Mouse (Mus musculus) stomach, postnatal 0 days (tissue): Measurements from ENCODE around the gene Etv3. TPM values are rescaled to one million over a fixed set of nuclear protein-coding genes. Genes with fewer than 3 reads are reported as not detected.

Source experiments
- ATAC-seq: fragments of 200-750 bp; cut with Nextera tagmentation; 2 replicates; pipeline ENCODE4 v1.8.0; 2017; ENCODE audit not compliant: low FRiP score, low TSS enrichment
- DNase-seq: peaks from one replicate; pipeline ENCODE4 v3.0.0-alpha.2; 2016; ENCODE audit warnings: low spot score
- H3K27ac ChIP-seq: fragments of 300-500 bp; sonication (generic); replicated peaks from 2 replicates; pipeline ENCODE4 v1.5.1; 2014; ENCODE audit warnings: mild to moderate bottlenecking, control low read depth
- H3K27me3 ChIP-seq: fragments of 300-500 bp; sonication (generic); 2 replicates; pipeline ENCODE4 v1.6.1; 2014; ENCODE audit warnings: low read length; ENCODE audit not compliant: control insufficient read depth, insufficient read depth
- H3K36me3 ChIP-seq: fragments of 300-500 bp; sonication (generic); 2 replicates; pipeline ENCODE4 v1.6.1; 2014; ENCODE audit warnings: low read length, mixed read lengths; ENCODE audit not compliant: control insufficient read depth, insufficient read depth
- H3K4me1 ChIP-seq: fragments of 300-500 bp; sonication (generic); replicated peaks from 2 replicates; pipeline ENCODE4 v1.6.1; 2014; ENCODE audit warnings: antibody characterized with exemption; ENCODE audit not compliant: control insufficient read depth, insufficient read depth
- H3K4me2 ChIP-seq: fragments of 300-500 bp; sonication (generic); replicated peaks from 2 replicates; pipeline ENCODE4 v1.6.1; 2014; ENCODE audit warnings: low read depth, mild to moderate bottlenecking, control low read depth, moderate library complexity
- H3K4me3 ChIP-seq: fragments of 300-500 bp; sonication (generic); 2 replicates; pipeline ENCODE4 v1.5.1; 2014; ENCODE audit warnings: low read depth, low read length, control low read depth
- H3K9ac ChIP-seq: fragments of 300-500 bp; sonication (generic); 2 replicates; pipeline ENCODE4 v1.6.1; 2014; ENCODE audit warnings: mild to moderate bottlenecking, low read length, control low read depth, mixed read lengths
- H3K9me3 ChIP-seq: fragments of 300-500 bp; sonication (generic); 2 replicates; pipeline ENCODE4 v1.6.1; 2016; ENCODE audit warnings: low read length; ENCODE audit not compliant: control insufficient read depth
- CTCF ChIP-seq: IDR thresholded peaks from 2 replicates; pipeline ENCODE4 v1.5.1; 2016; ENCODE audit warnings: antibody characterized with exemption, low read depth, mild to moderate bottlenecking, moderate library complexity
- EP300 ChIP-seq: optimal IDR thresholded peaks from 2 replicates; pipeline ENCODE3; 2016; ENCODE audit warnings: antibody characterized with exemption
- WGBS: fragments of 180-500 bp; shearing (Covaris S2); extraction: QIAGEN DNeasy Blood & Tissue Kit; methylation state at CpG from one replicate; pipeline ENCODE4 v1.1.7; 2014; 5-methylcytosine and 5-hydroxymethylcytosine counted together
- polyA plus RNA-seq: library from polyadenylated mRNA; unstranded; fragments of >200 nt; fragmentation: Nextera tagmentation; extraction: Ambion mirVana; gene quantifications from 2 replicates; pipeline ENCODE4 v1.2.1, GENCODE M21; 2015

The Etv3 gene
- polyA plus RNA-seq, 1 experiment from 2014 or later = 11.8 TPM

DNA sequence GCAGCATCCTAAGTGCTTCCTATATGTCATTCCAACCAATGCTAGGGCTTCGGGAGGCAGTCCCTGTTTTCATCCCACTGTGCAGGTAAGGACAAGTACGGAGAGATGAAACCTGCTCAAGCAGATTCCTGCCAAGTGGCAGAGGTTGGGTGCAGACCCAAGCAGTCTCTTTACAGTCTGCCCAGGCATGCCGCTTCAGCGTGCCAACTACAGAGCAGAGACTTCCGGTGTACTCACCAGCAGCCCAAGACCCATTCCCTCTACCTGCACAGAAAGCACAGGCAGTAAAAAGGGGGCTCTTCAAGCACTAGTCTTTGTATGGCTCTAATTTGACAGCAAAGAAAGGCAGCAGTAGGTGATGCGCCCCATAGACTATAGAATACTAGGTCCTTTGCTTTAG, 40.4 kb downstream of the Etv3 start:
- no peak overlapping the region for H3K9ac ChIP-seq
- ATAC-seq (peak; percentile 24), DNase-seq (no peak)
- H3K4me1 ChIP-seq = no peaks in the 10 kb centered on the region
- peak overlapping the region; percentile 89 for H3K27ac ChIP-seq
- H3K4me2 ChIP-seq = peak overlapping the region; percentile 25
- TF ChIP-seq CTCF (no peak), EP300 (no peak)
- no peaks in the 10 kb centered on the region for H3K27me3 ChIP-seq
- H3K36me3 ChIP-seq = no peaks in the 10 kb centered on the region
- WGBS = 64% methylated on average over 6 of the region's 6 CpGs
- no peaks in the 10 kb centered on the region for H3K9me3 ChIP-seq
- H3K4me3 ChIP-seq = no peak overlapping the region

DNA sequence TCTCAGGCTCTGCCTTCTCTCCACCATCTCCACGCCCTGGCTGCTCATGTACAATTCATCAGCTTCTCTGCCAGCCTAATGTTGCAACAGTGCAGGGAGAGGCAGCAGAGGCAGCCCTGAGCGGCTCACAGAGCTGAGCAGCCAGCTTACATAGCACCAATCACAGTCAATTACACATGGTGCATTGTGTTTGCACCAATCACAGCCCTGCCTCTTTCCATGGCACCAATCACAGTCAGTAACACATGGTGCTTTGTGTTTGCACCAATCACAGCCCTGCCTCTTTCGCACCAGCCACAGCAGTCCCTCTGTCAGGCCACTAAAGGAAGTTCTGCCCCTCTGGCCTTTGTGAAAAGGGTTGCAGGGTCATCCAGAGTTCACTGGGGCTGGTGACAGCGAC, 40.9 kb downstream of the Etv3 start:
- DNase-seq (peak; percentile 75), ATAC-seq (peak; percentile 99)
- WGBS = under 1% methylated on average over 4 of the region's 4 CpGs
- Histone ChIP-seq H3K27ac (peak overlapping the region; percentile 89), H3K9ac (no peak overlapping the region), H3K4me3 (no peak overlapping the region), H3K36me3 (no peaks in the 10 kb centered on the region), H3K4me1 (no peaks in the 10 kb centered on the region), H3K27me3 (no peaks in the 10 kb centered on the region), H3K4me2 (peak overlapping the region; percentile 25), H3K9me3 (no peaks in the 10 kb centered on the region)
- TF ChIP-seq EP300 (no peak), CTCF (peak; percentile 18; the same call in 1 of the 2 replicates)

DNA sequence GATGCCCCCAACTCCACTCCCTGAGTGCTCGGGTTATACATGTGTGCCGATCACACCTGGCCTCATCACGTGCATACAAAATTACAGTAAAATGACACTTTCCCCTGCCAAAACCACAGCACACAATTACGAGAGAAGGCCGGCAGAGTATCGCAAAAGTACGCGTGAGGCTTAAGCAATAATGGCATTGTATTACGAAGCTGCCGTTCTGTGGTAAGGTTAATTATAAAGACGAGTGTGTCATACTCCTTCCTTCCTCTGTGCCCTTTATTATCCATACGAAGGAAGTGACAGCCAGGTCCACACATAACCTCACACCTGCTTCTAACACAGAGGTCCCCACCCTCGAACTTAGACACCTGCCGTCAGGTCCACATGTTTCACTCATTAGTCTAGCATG, 42.3 kb downstream of the Etv3 start:
- ATAC-seq (no peak), DNase-seq (no peak)
- no peak overlapping the region for H3K27ac ChIP-seq
- H3K9ac ChIP-seq = no peak overlapping the region
- WGBS = 85% methylated on average over 14 of the region's 14 CpGs
- H3K4me3 ChIP-seq = no peak overlapping the region
- H3K4me2 ChIP-seq = no peak overlapping the region
- H3K27me3 ChIP-seq = no peaks in the 10 kb centered on the region
- no peaks in the 10 kb centered on the region for H3K9me3 ChIP-seq
- TF ChIP-seq CTCF = no peak
- TF ChIP-seq EP300 = no peak
- no peaks in the 10 kb centered on the region for H3K36me3 ChIP-seq
- H3K4me1 ChIP-seq = no peaks in the 10 kb centered on the region

DNA sequence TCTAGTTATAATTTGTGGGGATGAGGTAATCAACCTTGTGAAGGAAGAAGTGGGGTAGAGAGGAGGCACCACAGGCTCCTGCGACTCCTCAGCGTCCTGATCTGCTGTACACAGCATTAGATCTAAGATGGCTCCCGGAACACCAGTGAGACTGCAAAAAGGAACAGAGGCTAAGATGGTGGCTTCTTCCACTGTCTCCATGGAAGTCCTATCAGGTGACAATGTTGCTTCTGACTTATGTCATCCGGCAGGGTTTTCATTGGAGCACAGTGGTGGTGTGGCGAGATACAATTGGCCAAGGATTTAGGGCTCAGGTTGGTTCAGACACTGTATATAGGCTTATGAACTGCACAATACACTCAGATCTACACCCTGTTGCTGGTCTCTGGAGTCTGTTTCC, 43.5 kb downstream of the Etv3 start:
- Histone ChIP-seq H3K4me1 (no peaks in the 10 kb centered on the region), H3K27me3 (no peaks in the 10 kb centered on the region), H3K4me2 (no peak overlapping the region), H3K9me3 (no peaks in the 10 kb centered on the region), H3K27ac (no peak overlapping the region), H3K36me3 (no peaks in the 10 kb centered on the region), H3K4me3 (no peak overlapping the region), H3K9ac (no peak overlapping the region)
- ATAC-seq = no peak
- no peak for DNase-seq
- WGBS = 94% methylated on average over 5 of the region's 5 CpGs
- TF ChIP-seq CTCF = no peak
- no peak for TF ChIP-seq EP300

DNA sequence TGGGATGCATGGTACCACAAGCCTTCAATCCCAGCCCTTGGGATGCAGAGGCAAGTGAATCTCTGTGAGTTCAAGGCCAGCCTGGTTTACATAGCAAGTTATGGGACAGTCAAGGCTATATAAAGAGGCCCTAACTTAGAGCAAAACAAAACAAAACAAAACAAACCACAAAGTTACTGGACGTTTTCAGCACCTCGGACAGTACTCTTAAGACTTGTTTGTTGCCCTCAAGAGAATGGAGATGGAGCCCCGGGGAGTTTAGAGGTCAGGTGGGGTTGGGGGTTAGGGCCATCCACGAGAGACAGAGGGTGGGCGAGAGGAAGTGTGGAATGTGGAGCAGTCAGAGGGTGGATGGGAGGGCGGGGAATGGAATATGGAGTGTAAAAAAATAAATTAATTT, 50.6 kb downstream of the Etv3 start:
- WGBS = 27% methylated on average over 6 of the region's 6 CpGs

DNA sequence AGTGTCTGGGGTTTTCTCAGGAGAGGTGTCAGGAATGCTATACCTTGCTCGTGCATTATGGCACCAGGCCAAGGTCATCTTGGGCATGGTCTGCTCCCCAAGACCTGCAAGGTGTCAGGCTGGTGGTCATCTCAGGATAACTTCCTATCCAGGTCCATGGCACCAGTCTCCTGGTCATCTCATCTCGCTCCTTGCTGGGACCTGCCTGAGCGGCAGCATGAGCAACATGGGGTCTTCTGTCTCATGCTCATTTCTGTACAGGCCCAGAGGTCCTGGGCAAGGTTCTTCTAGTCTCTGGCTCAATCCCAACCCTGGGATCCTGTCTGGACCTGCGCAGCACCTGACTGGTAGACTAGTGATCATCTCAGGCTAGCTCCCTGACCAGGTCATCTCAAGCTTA, 57.1 kb downstream of the Etv3 start:
- Histone ChIP-seq H3K4me3 (no peak overlapping the region), H3K4me1 (no peaks in the 10 kb centered on the region), H3K27ac (no peak overlapping the region), H3K9me3 (no peaks in the 10 kb centered on the region), H3K36me3 (no peaks in the 10 kb centered on the region), H3K4me2 (no peak overlapping the region), H3K9ac (no peak overlapping the region), H3K27me3 (no peaks in the 10 kb centered on the region)
- ATAC-seq (no peak), DNase-seq (no peak)
- 92% methylated on average over 4 of the region's 4 CpGs for WGBS
- no peak for TF ChIP-seq EP300

More for the DNA sequence above, 50.6 kb downstream of the Etv3 start:
- Histone ChIP-seq H3K9ac (no peak overlapping the region), H3K4me1 (no peaks in the 10 kb centered on the region), H3K9me3 (no peaks in the 10 kb centered on the region), H3K4me3 (no peak overlapping the region), H3K36me3 (no peaks in the 10 kb centered on the region), H3K27ac (no peak overlapping the region), H3K4me2 (no peak overlapping the region), H3K27me3 (no peaks in the 10 kb centered on the region)
- DNase-seq (no peak), ATAC-seq (no peak)
- TF ChIP-seq CTCF (no peak), EP300 (no peak)

Other genes with a start within 250 kb of the Etv3 start
- 0.12 and 0.24 TPM in 2 replicates for gene Cd5l, start 167.5 kb upstream of the Etv3 start, polyA plus RNA-seq
- gene Fcrl1, start 149.0 kb upstream of the Etv3 start, polyA plus RNA-seq = 0.39 and 0.52 TPM in 2 replicates
- gene Fcrl5, start 89.6 kb upstream of the Etv3 start, polyA plus RNA-seq = 0.04 TPM in 1 of 2 replicates, not detected in the other
- 5.9 and 6.1 TPM in 2 replicates for gene Arhgef11, start 92.2 kb downstream of the Etv3 start, polyA plus RNA-seq
- gene Lrrc71, start 223.2 kb downstream of the Etv3 start, polyA plus RNA-seq = 0.29 and 0.38 TPM in 2 replicates